Mouse (Mus musculus): ENCODE data around the gene Slc1a5. TPM values are rescaled to one million over a fixed set of nuclear protein-coding genes. Genes with fewer than 3 reads are reported as not detected.
A peak's percentile ranks its signal among the peaks of the same experiment; 100 is the strongest.

The Slc1a5 gene
- polyA plus RNA-seq (2015; fragmentation: Nextera tagmentation; extraction: Ambion mirVana) = 101 and 119 TPM in 2 replicates

GRCm38 (mm10) chr7:16780825-16781554 is at the start of gene Slc1a5:
Gene Slc1a5, plus strand, starts transcription at chr7:16781340.
- Histone ChIP-seq H3K4me3 (ENCODE audit: low read depth, low read length) (peak within 1 kb of the TSS; percentile 96), H3K9ac (ENCODE audit: low read depth, low read length) (peak within 1 kb of the TSS; percentile 98), H3K27ac (ENCODE audit: low read length) (peak within 1 kb of the TSS; percentile 99), H3K4me2 (ENCODE audit: low read depth, low read length) (peak within 1 kb of the TSS; percentile 84), H3K27me3 (ENCODE audit: control insufficient read depth, insufficient read depth, low read depth, low read length) (no peaks in the 10 kb centered on the region), H3K36me3 (ENCODE audit: control insufficient read depth, insufficient read depth) (peaks cover 12% of the 10 kb centered on the region), H3K9me3 (replicated peaks; ENCODE audit: control insufficient read depth, low read length) (no peaks in the 10 kb centered on the region), H3K4me1 (ENCODE audit: control insufficient read depth, low read depth, low read length) (peaks cover 31% of the 10 kb centered on the region)
- peak; percentile 60 for ATAC-seq (ENCODE audit: low read depth)
- 2% methylated on average over 34 of the region's 34 CpGs for WGBS (ENCODE audit: insufficient replicate concordance)

GRCm38 (mm10) chr7:16731893-16732422 is 49.2 kb upstream of the Slc1a5 start:
- H3K27ac ChIP-seq (ENCODE audit: low read length) = no peak overlapping the region
- H3K4me1 ChIP-seq (ENCODE audit: control insufficient read depth, low read depth, low read length) = peaks cover 3% of the 10 kb centered on the region
- no peaks in the 10 kb centered on the region for H3K27me3 ChIP-seq (ENCODE audit: control insufficient read depth, insufficient read depth, low read depth, low read length)
- no peak overlapping the region for H3K4me2 ChIP-seq (ENCODE audit: low read depth, low read length)
- no peaks in the 10 kb centered on the region for H3K36me3 ChIP-seq (ENCODE audit: control insufficient read depth, insufficient read depth)
- no peak for ATAC-seq (ENCODE audit: low read depth)
- H3K9me3 ChIP-seq (replicated peaks; ENCODE audit: control insufficient read depth, low read length) = no peaks in the 10 kb centered on the region
- WGBS (ENCODE audit: insufficient replicate concordance) = 53% methylated on average over 7 of the region's 7 CpGs
- no peak overlapping the region for H3K4me3 ChIP-seq (ENCODE audit: low read depth, low read length)
- H3K9ac ChIP-seq (ENCODE audit: low read depth, low read length) = no peak overlapping the region

GRCm38 (mm10) chr7:16737606-16738072 is 43.5 kb upstream of the Slc1a5 start:
- Histone ChIP-seq H3K36me3 (ENCODE audit: control insufficient read depth, insufficient read depth) (no peaks in the 10 kb centered on the region), H3K4me1 (ENCODE audit: control insufficient read depth, low read depth, low read length) (peaks cover 14% of the 10 kb centered on the region), H3K9me3 (replicated peaks; ENCODE audit: control insufficient read depth, low read length) (no peaks in the 10 kb centered on the region), H3K4me3 (ENCODE audit: low read depth, low read length) (peak overlapping the region; percentile 86), H3K9ac (ENCODE audit: low read depth, low read length) (peak overlapping the region; percentile 5; the same call in 1 of the 2 replicates), H3K27me3 (ENCODE audit: control insufficient read depth, insufficient read depth, low read depth, low read length) (no peaks in the 10 kb centered on the region), H3K27ac (ENCODE audit: low read length) (no peak overlapping the region), H3K4me2 (ENCODE audit: low read depth, low read length) (peak overlapping the region; percentile 61)
- ATAC-seq (ENCODE audit: low read depth) = no peak
- WGBS (ENCODE audit: insufficient replicate concordance) = 50% methylated on average over 10 of the region's 10 CpGs

GRCm38 (mm10) chr7:16738073-16738696 is 43.0 kb upstream of the Slc1a5 start, which contains the start of gene Ap2s1:
Gene Ap2s1, plus strand, starts transcription at chr7:16738410.
- Histone ChIP-seq H3K9me3 (replicated peaks; ENCODE audit: control insufficient read depth, low read length) (no peaks in the 10 kb centered on the region), H3K9ac (ENCODE audit: low read depth, low read length) (peak within 1 kb of the TSS; percentile 94), H3K27ac (ENCODE audit: low read length) (peak within 1 kb of the TSS; percentile 65), H3K4me3 (ENCODE audit: low read depth, low read length) (peak within 1 kb of the TSS; percentile 86), H3K4me1 (ENCODE audit: control insufficient read depth, low read depth, low read length) (peaks cover 14% of the 10 kb centered on the region), H3K36me3 (ENCODE audit: control insufficient read depth, insufficient read depth) (peaks cover 2% of the 10 kb centered on the region; the same call in 1 of the 2 replicates), H3K4me2 (ENCODE audit: low read depth, low read length) (peak within 1 kb of the TSS; percentile 89), H3K27me3 (ENCODE audit: control insufficient read depth, insufficient read depth, low read depth, low read length) (no peaks in the 10 kb centered on the region)
- WGBS (ENCODE audit: insufficient replicate concordance) = under 1% methylated on average over 34 of the region's 34 CpGs
- ATAC-seq (ENCODE audit: low read depth) = peak; percentile 99

GRCm38 (mm10) chr7:16739056-16739604 is 42.0 kb upstream of the Slc1a5 start:
- 36% methylated on average over 10 of the region's 10 CpGs for WGBS (ENCODE audit: insufficient replicate concordance)
- no peak for ATAC-seq (ENCODE audit: low read depth)
- H3K27ac ChIP-seq (ENCODE audit: low read length) = peak overlapping the region; percentile 65

GRCm38 (mm10) chr7:16745373-16745772 is 35.8 kb upstream of the Slc1a5 start:
- no peak overlapping the region for H3K4me2 ChIP-seq (ENCODE audit: low read depth, low read length)
- H3K9me3 ChIP-seq (replicated peaks; ENCODE audit: control insufficient read depth, low read length) = no peaks in the 10 kb centered on the region
- no peak for ATAC-seq (ENCODE audit: low read depth)
- H3K4me1 ChIP-seq (ENCODE audit: control insufficient read depth, low read depth, low read length) = no peaks in the 10 kb centered on the region
- no peak overlapping the region for H3K27ac ChIP-seq (ENCODE audit: low read length)
- H3K27me3 ChIP-seq (ENCODE audit: control insufficient read depth, insufficient read depth, low read depth, low read length) = no peaks in the 10 kb centered on the region
- peaks cover 23% of the 10 kb centered on the region for H3K36me3 ChIP-seq (ENCODE audit: control insufficient read depth, insufficient read depth)
- no peak overlapping the region for H3K9ac ChIP-seq (ENCODE audit: low read depth, low read length)
- no peak overlapping the region for H3K4me3 ChIP-seq (ENCODE audit: low read depth, low read length)
- WGBS (ENCODE audit: insufficient replicate concordance) = 91% methylated on average over 4 of the region's 4 CpGs

More at GRCm38 (mm10) chr7:16739056-16739604, 42.0 kb upstream of the Slc1a5 start:
- Histone ChIP-seq H3K4me3 (ENCODE audit: low read depth, low read length) (peak overlapping the region; percentile 86), H3K9ac (ENCODE audit: low read depth, low read length) (peak overlapping the region; percentile 94), H3K4me1 (ENCODE audit: control insufficient read depth, low read depth, low read length) (peaks cover 14% of the 10 kb centered on the region), H3K36me3 (ENCODE audit: control insufficient read depth, insufficient read depth) (peaks cover 9% of the 10 kb centered on the region; the same call in 1 of the 2 replicates), H3K27me3 (ENCODE audit: control insufficient read depth, insufficient read depth, low read depth, low read length) (no peaks in the 10 kb centered on the region), H3K4me2 (ENCODE audit: low read depth, low read length) (peak overlapping the region; percentile 89), H3K9me3 (replicated peaks; ENCODE audit: control insufficient read depth, low read length) (no peaks in the 10 kb centered on the region)

GRCm38 (mm10) chr7:16746093-16746492 is 35.0 kb upstream of the Slc1a5 start:
- Histone ChIP-seq H3K4me2 (ENCODE audit: low read depth, low read length) (no peak overlapping the region), H3K9ac (ENCODE audit: low read depth, low read length) (no peak overlapping the region), H3K27me3 (ENCODE audit: control insufficient read depth, insufficient read depth, low read depth, low read length) (no peaks in the 10 kb centered on the region), H3K4me1 (ENCODE audit: control insufficient read depth, low read depth, low read length) (no peaks in the 10 kb centered on the region), H3K27ac (ENCODE audit: low read length) (no peak overlapping the region), H3K4me3 (ENCODE audit: low read depth, low read length) (no peak overlapping the region), H3K9me3 (replicated peaks; ENCODE audit: control insufficient read depth, low read length) (no peaks in the 10 kb centered on the region), H3K36me3 (ENCODE audit: control insufficient read depth, insufficient read depth) (peaks cover 23% of the 10 kb centered on the region)
- ATAC-seq (ENCODE audit: low read depth) = no peak
- WGBS (ENCODE audit: insufficient replicate concordance) = 54% methylated on average over 3 of the region's 3 CpGs

- no peak for ATAC-seq (ENCODE audit: low read depth)
- Histone ChIP-seq H3K9me3 (replicated peaks; ENCODE audit: control insufficient read depth, low read length) (no peaks in the 10 kb centered on the region), H3K4me3 (ENCODE audit: low read depth, low read length) (no peak overlapping the region), H3K4me2 (ENCODE audit: low read depth, low read length) (no peak overlapping the region), H3K27me3 (ENCODE audit: control insufficient read depth, insufficient read depth, low read depth, low read length) (no peaks in the 10 kb centered on the region), H3K9ac (ENCODE audit: low read depth, low read length) (no peak overlapping the region), H3K4me1 (ENCODE audit: control insufficient read depth, low read depth, low read length) (no peaks in the 10 kb centered on the region), H3K27ac (ENCODE audit: low read length) (no peak overlapping the region), H3K36me3 (ENCODE audit: control insufficient read depth, insufficient read depth) (peaks cover 23% of the 10 kb centered on the region)
- WGBS (ENCODE audit: insufficient replicate concordance) = 79% methylated on average over 6 of the region's 6 CpGs
Observed at GRCm38 (mm10) chr7:16747656-16748055, 33.5 kb upstream of the Slc1a5 start.
